Mouse (Mus musculus) liver, embryonic 13.5 days (tissue): Measurements from ENCODE around the gene Olfr1255. TPM values are rescaled to one million over a fixed set of nuclear protein-coding genes. Genes with fewer than 3 reads are reported as not detected.

Source experiments
- ATAC-seq: fragments of 200-750 bp; cut with Nextera tagmentation; 2 replicates; pipeline ENCODE4 v1.8.0; 2017; ENCODE audit warnings: low read depth, mild to moderate bottlenecking, moderate number of reproducible peaks, moderate library complexity
- DNase-seq: peaks from one replicate; pipeline ENCODE4 v3.0.0; 2022
- H3K27ac ChIP-seq: fragments of 300-500 bp; sonication (generic); 2 replicates; pipeline ENCODE4 v1.5.1; 2015; ENCODE audit warnings: moderate library complexity, mild to moderate bottlenecking, inconsistent platforms
- H3K27me3 ChIP-seq: fragments of 300-500 bp; sonication (generic); 2 replicates; pipeline ENCODE4 v1.6.1; 2015; ENCODE audit warnings: mild to moderate bottlenecking, inconsistent platforms
- H3K36me3 ChIP-seq: fragments of 300-500 bp; sonication (generic); 2 replicates; pipeline ENCODE4 v1.6.1; 2015; ENCODE audit warnings: mild to moderate bottlenecking, inconsistent platforms
- H3K4me1 ChIP-seq: fragments of 300-500 bp; sonication (generic); replicated peaks from 2 replicates; pipeline ENCODE4 v1.6.1; 2015; ENCODE audit warnings: inconsistent platforms
- H3K4me2 ChIP-seq: fragments of 300-500 bp; sonication (generic); 2 replicates; pipeline ENCODE4 v1.6.1; 2015; ENCODE audit warnings: inconsistent platforms, mild to moderate bottlenecking, moderate library complexity
- H3K4me3 ChIP-seq: fragments of 300-500 bp; sonication (generic); replicated peaks from 2 replicates; pipeline ENCODE4 v1.5.1; 2015; ENCODE audit warnings: mild to moderate bottlenecking, inconsistent platforms
- H3K9ac ChIP-seq: fragments of 300-500 bp; sonication (generic); 2 replicates; pipeline ENCODE4 v1.6.1; 2015; ENCODE audit warnings: mild to moderate bottlenecking, inconsistent platforms
- H3K9me3 ChIP-seq: fragments of 300-500 bp; sonication (generic); replicated peaks from 2 replicates; pipeline ENCODE4 v1.6.1; 2016; ENCODE audit warnings: inconsistent platforms
- WGBS: fragments of 180-500 bp; shearing (Covaris S2); methylation state at CpG from one replicate; pipeline ENCODE4 v1.1.7; 2015; ENCODE audit not compliant: insufficient replicate concordance; 5-methylcytosine and 5-hydroxymethylcytosine counted together
- polyA plus RNA-seq: library from polyadenylated mRNA; unstranded; fragments of >200 nt; fragmentation: Nextera tagmentation; extraction: Ambion mirVana; gene quantifications from 2 replicates; pipeline ENCODE4 v1.2.1, GENCODE M21; 2015

Olfr1255 gene
- not detected in 2 replicates for polyA plus RNA-seq

- Histone ChIP-seq H3K36me3 (no peaks in the 10 kb centered on the region), H3K4me3 (no peak within 1 kb of the TSS), H3K27me3 (no peaks in the 10 kb centered on the region), H3K27ac (no peak within 1 kb of the TSS), H3K9ac (no peak within 1 kb of the TSS), H3K4me1 (no peaks in the 10 kb centered on the region), H3K9me3 (no peaks in the 10 kb centered on the region), H3K4me2 (no peak within 1 kb of the TSS)
- ATAC-seq (no peak), DNase-seq (no peak)
- WGBS: 63% methylated on average over 3 of the region's 3 CpGs
Observed at GRCm38 (mm10) chr2:89811751-89812150, at the start of gene Olfr1255. Gene Olfr1255, plus strand, starts transcription at chr2:89812051.

- no peak within 1 kb of the TSS for H3K4me3 ChIP-seq
- no peaks in the 10 kb centered on the region for H3K36me3 ChIP-seq
- no peak within 1 kb of the TSS for H3K4me2 ChIP-seq
- H3K9ac ChIP-seq: no peak within 1 kb of the TSS
- no peaks in the 10 kb centered on the region for H3K27me3 ChIP-seq
- no peak within 1 kb of the TSS for H3K27ac ChIP-seq
- DNase-seq (no peak), ATAC-seq (no peak)
- no peaks in the 10 kb centered on the region for H3K9me3 ChIP-seq
- no peaks in the 10 kb centered on the region for H3K4me1 ChIP-seq
Observed at GRCm38 (mm10) chr2:89793519-89793918, 18.3 kb upstream of the Olfr1255 start, which contains the start of gene Olfr1254. Gene Olfr1254, minus strand, starts transcription at chr2:89793619.

GRCm38 (mm10) chr2:89799583-89799982 lies 12.3 kb upstream of the Olfr1255 start:
- Histone ChIP-seq H3K9me3 (no peaks in the 10 kb centered on the region), H3K4me2 (no peak overlapping the region), H3K4me3 (no peak overlapping the region), H3K27me3 (no peaks in the 10 kb centered on the region), H3K9ac (no peak overlapping the region), H3K27ac (no peak overlapping the region), H3K36me3 (no peaks in the 10 kb centered on the region), H3K4me1 (no peaks in the 10 kb centered on the region)
- 78% methylated on average over 3 of the region's 3 CpGs for WGBS
- DNase-seq (no peak), ATAC-seq (no peak)

- H3K27ac ChIP-seq: no peak overlapping the region
- no peaks in the 10 kb centered on the region for H3K9me3 ChIP-seq
- H3K4me3 ChIP-seq: no peak overlapping the region
- H3K4me1 ChIP-seq: no peaks in the 10 kb centered on the region
- H3K4me2 ChIP-seq: no peak overlapping the region
- DNase-seq (no peak), ATAC-seq (no peak)
- WGBS: 64% methylated on average over 2 of the region's 2 CpGs
- H3K36me3 ChIP-seq: no peaks in the 10 kb centered on the region
- H3K9ac ChIP-seq: no peak overlapping the region
- no peaks in the 10 kb centered on the region for H3K27me3 ChIP-seq
Observed at GRCm38 (mm10) chr2:89810751-89811150, 1.1 kb upstream of the Olfr1255 start.

- no peak overlapping the region for H3K4me3 ChIP-seq
- H3K27me3 ChIP-seq: no peaks in the 10 kb centered on the region
- ATAC-seq (no peak), DNase-seq (no peak)
- no peaks in the 10 kb centered on the region for H3K4me1 ChIP-seq
- no peak overlapping the region for H3K4me2 ChIP-seq
- 60% methylated on average over 1 of the region's 1 CpGs for WGBS
- no peak overlapping the region for H3K9ac ChIP-seq
- H3K9me3 ChIP-seq: no peaks in the 10 kb centered on the region
- no peaks in the 10 kb centered on the region for H3K36me3 ChIP-seq
- H3K27ac ChIP-seq: no peak overlapping the region
Observed at GRCm38 (mm10) chr2:89820216-89820615, 8.4 kb downstream of the Olfr1255 start.

GRCm38 (mm10) chr2:89841455-89841854 lies 29.6 kb downstream of the Olfr1255 start, which contains the start of gene Olfr1256:
Gene Olfr1256, minus strand, starts transcription at chr2:89841555.
- DNase-seq: no peak
- Histone ChIP-seq H3K36me3 (no peaks in the 10 kb centered on the region), H3K27me3 (no peaks in the 10 kb centered on the region), H3K9me3 (no peaks in the 10 kb centered on the region), H3K4me2 (no peak within 1 kb of the TSS), H3K9ac (no peak within 1 kb of the TSS), H3K27ac (no peak within 1 kb of the TSS), H3K4me3 (no peak within 1 kb of the TSS), H3K4me1 (no peaks in the 10 kb centered on the region)
- no peak for ATAC-seq
- 35% methylated on average over 2 of the region's 2 CpGs for WGBS

- Histone ChIP-seq H3K4me1 (no peaks in the 10 kb centered on the region), H3K27me3 (no peaks in the 10 kb centered on the region), H3K9me3 (no peaks in the 10 kb centered on the region), H3K36me3 (no peaks in the 10 kb centered on the region), H3K27ac (no peak within 1 kb of the TSS), H3K4me2 (no peak within 1 kb of the TSS), H3K9ac (no peak within 1 kb of the TSS), H3K4me3 (no peak within 1 kb of the TSS)
- 74% methylated on average over 5 of the region's 5 CpGs for WGBS
- DNase-seq: no peak
- no peak for ATAC-seq
Observed at GRCm38 (mm10) chr2:89848105-89848504, 36.3 kb downstream of the Olfr1255 start, which contains the start of gene Olfr48. Gene Olfr48, minus strand, starts transcription at chr2:89848205.

GRCm38 (mm10) chr2:89849230-89849629 lies 37.4 kb downstream of the Olfr1255 start:
- H3K4me1 ChIP-seq: no peaks in the 10 kb centered on the region
- 66% methylated on average over 1 of the region's 1 CpGs for WGBS
- H3K27me3 ChIP-seq: no peaks in the 10 kb centered on the region
- no peaks in the 10 kb centered on the region for H3K9me3 ChIP-seq
- H3K36me3 ChIP-seq: no peaks in the 10 kb centered on the region
- H3K4me2 ChIP-seq: no peak overlapping the region
- no peak overlapping the region for H3K4me3 ChIP-seq
- ATAC-seq (no peak), DNase-seq (no peak)
- no peak overlapping the region for H3K27ac ChIP-seq
- H3K9ac ChIP-seq: no peak overlapping the region

Other genes with a start within 250 kb of the Olfr1255 start
- gene Olfr1245, start 233.6 kb upstream of the Olfr1255 start, polyA plus RNA-seq: not detected in 2 replicates
- not detected in 2 replicates for gene Olfr1246, start 218.9 kb upstream of the Olfr1255 start, polyA plus RNA-seq
- not detected in 2 replicates for gene Olfr1247, start 197.9 kb upstream of the Olfr1255 start, polyA plus RNA-seq
- not detected in 2 replicates for gene Olfr1248, start 193.8 kb upstream of the Olfr1255 start, polyA plus RNA-seq
- not detected in 2 replicates for gene Olfr1249, start 177.1 kb upstream of the Olfr1255 start, polyA plus RNA-seq
- gene Olfr1250, start 150.6 kb upstream of the Olfr1255 start, polyA plus RNA-seq: not detected in 2 replicates
- gene Olfr1251, start 140.1 kb upstream of the Olfr1255 start, polyA plus RNA-seq: not detected in 2 replicates
- not detected in 2 replicates for gene Olfr1252, start 87.0 kb upstream of the Olfr1255 start, polyA plus RNA-seq
- not detected in 2 replicates for gene Olfr1253, start 55.0 kb upstream of the Olfr1255 start, polyA plus RNA-seq
- gene Olfr1254, start 18.4 kb upstream of the Olfr1255 start, polyA plus RNA-seq: not detected in 2 replicates
- gene Olfr1256, start 29.5 kb downstream of the Olfr1255 start, polyA plus RNA-seq: not detected in 2 replicates
- not detected in 2 replicates for gene Olfr48, start 36.2 kb downstream of the Olfr1255 start, polyA plus RNA-seq
- gene Olfr1257, start 66.4 kb downstream of the Olfr1255 start, polyA plus RNA-seq: not detected in 2 replicates
- gene Olfr1258, start 115.3 kb downstream of the Olfr1255 start, polyA plus RNA-seq: not detected in 2 replicates
- not detected in 2 replicates for gene Olfr1259, start 136.6 kb downstream of the Olfr1255 start, polyA plus RNA-seq
- gene Olfr1260, start 162.3 kb downstream of the Olfr1255 start, polyA plus RNA-seq: not detected in 2 replicates
- not detected in 2 replicates for gene Olfr1261, start 179.2 kb downstream of the Olfr1255 start, polyA plus RNA-seq
- gene Olfr1262, start 188.1 kb downstream of the Olfr1255 start, polyA plus RNA-seq: not detected in 2 replicates
- not detected in 2 replicates for gene Olfr1263, start 200.1 kb downstream of the Olfr1255 start, polyA plus RNA-seq
- gene Olfr1264, start 213.5 kb downstream of the Olfr1255 start, polyA plus RNA-seq: not detected in 2 replicates
- not detected in 2 replicates for gene Olfr1265, start 223.3 kb downstream of the Olfr1255 start, polyA plus RNA-seq